Mouse (Mus musculus): ENCODE data around the gene Efemp2.

DNA sequence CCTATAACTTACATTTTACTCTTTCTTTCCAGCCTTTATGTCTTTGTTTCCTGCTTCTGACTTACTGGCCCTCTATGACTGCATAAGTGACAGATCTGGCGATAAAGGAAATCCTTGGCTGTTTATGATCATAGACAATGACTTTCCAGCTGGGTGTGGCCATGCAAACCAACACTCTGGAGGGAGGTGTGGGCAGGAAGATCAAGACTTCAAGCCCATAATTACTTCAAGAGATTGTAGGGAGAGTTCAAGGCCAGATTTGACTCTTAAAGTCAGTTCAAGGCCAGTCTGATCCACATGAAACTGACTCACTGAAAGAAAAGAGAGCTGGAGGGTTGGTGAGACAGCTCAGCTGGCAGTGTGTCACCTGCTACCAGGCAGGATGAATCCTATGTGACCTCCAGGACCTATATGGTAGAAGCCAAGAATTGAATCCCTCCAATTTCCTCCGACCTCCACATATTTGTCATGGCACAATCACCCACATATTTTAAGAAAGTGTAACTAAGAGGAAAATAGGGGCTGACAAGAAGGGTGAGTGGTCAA lies 26.6 kb downstream of the Efemp2 start:
- TF ChIP-seq CTCF (IDR thresholded peaks at IDR 0.05), result no peak
- TF ChIP-seq EP300 (IDR thresholded peaks at IDR 0.05), result no peak

Measured in lung, postnatal 0 days (tissue).